Mouse (Mus musculus) liver, embryonic 16.5 days (tissue): ENCODE measurements at regions not wholly inside any gene's neighbourhood (a gene's known extent, or its start where the extent isn't known, plus 50 kb on each side); places are given as distances from the start of the nearest gene placed in this dataset.

Experiments used
- ATAC-seq: fragments of 200-750 bp; cut with Nextera tagmentation; 2 replicates; pipeline ENCODE4 v1.8.0; 2017; ENCODE audit warnings: low read depth, mild to moderate bottlenecking, moderate number of reproducible peaks, moderate library complexity
- H3K27ac ChIP-seq: fragments of 300-500 bp; sonication (generic); 2 replicates; pipeline ENCODE4 v1.5.1; 2014; ENCODE audit warnings: mild to moderate bottlenecking, low read length
- H3K27me3 ChIP-seq: fragments of 300-500 bp; sonication (generic); 2 replicates; pipeline ENCODE4 v1.6.1; 2014; ENCODE audit warnings: low read depth, low read length, mixed read lengths; ENCODE audit not compliant: control insufficient read depth, insufficient read depth
- H3K36me3 ChIP-seq: fragments of 300-500 bp; sonication (generic); 2 replicates; pipeline ENCODE4 v1.6.1; 2014; ENCODE audit warnings: mild to moderate bottlenecking; ENCODE audit not compliant: control insufficient read depth, insufficient read depth
- H3K4me1 ChIP-seq: fragments of 300-500 bp; sonication (generic); 2 replicates; pipeline ENCODE4 v1.6.1; 2014; ENCODE audit warnings: low read depth, low read length, mixed read lengths; ENCODE audit not compliant: control insufficient read depth
- H3K4me2 ChIP-seq: fragments of 300-500 bp; sonication (generic); 2 replicates; pipeline ENCODE4 v1.6.1; 2014; ENCODE audit warnings: low read depth, low read length, mixed read lengths
- H3K4me3 ChIP-seq: fragments of 300-500 bp; sonication (generic); 2 replicates; pipeline ENCODE4 v1.5.1; 2014; ENCODE audit warnings: low read depth, mild to moderate bottlenecking, low read length
- H3K9ac ChIP-seq: fragments of 300-500 bp; sonication (generic); 2 replicates; pipeline ENCODE4 v1.6.1; 2014; ENCODE audit warnings: low read depth, low read length
- H3K9me3 ChIP-seq: fragments of 300-500 bp; sonication (generic); replicated peaks from 2 replicates; pipeline ENCODE4 v1.6.1; 2016; ENCODE audit warnings: low read length; ENCODE audit not compliant: control insufficient read depth
- WGBS: fragments of 180-500 bp; shearing (Covaris S2); extraction: QIAGEN DNeasy Blood & Tissue Kit; methylation state at CpG from one replicate; pipeline ENCODE4 v1.1.7; 2014; ENCODE audit not compliant: insufficient replicate concordance; 5-methylcytosine and 5-hydroxymethylcytosine counted together

DNA sequence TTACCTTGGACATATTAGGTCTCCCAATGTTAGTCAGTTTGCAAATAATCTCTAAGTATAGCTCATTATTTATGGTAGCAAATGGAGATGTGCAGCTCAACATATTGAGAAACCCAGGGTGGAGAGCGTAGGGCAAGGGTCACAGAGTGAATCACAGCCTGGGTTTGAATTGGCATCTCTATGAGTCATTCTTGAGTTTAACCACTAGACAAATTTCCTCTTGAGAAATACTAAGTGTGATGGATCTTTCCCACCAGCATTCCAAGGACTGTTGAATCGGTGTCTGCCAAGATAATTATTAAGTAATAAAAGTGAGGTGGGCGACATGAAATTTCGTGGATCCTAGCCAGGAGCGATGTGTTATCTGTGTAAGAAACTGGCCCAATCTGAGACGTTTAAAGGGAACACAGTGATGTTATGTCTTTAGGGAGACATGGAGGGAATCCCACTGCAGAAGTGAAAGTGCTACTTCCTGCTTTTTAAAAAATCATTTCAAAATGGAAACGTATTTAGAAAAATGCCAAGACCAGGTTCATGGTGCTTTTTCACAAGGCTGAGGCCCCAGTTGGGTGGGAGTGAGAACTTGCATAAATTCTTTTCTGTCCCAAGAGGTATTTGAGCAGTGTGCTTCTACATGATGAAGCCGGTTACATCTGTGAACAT is 251.3 kb upstream of the Ptger4 start:
- H3K27me3 ChIP-seq, result no peaks in the 10 kb centered on the region
- WGBS, result 66% methylated on average over 8 of the region's 8 CpGs

DNA sequence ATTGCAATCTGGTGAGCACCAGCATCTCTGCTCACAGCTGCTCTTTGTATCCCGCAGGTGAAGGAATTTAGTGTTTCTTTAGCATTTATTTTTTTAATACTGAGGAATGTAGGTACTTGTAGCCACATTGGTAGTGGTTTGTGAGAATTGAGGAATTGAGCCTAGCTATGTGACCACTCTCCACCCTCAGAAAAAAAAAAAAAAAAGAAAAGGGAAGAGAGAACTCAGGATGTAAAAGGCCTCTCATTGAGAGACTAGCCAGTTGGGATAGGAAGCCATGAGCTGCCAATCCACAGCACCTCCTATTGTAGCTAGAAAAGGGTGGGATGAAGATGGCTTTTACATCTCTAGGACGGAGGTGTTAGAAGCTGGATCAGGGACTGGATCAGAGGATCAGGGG is 252.0 kb upstream of the Ptger4 start:
- Histone ChIP-seq H3K9me3 (no peaks in the 10 kb centered on the region), H3K4me3 (no peak overlapping the region), H3K36me3 (no peaks in the 10 kb centered on the region), H3K9ac (no peak overlapping the region), H3K27me3 (no peaks in the 10 kb centered on the region), H3K4me1 (no peaks in the 10 kb centered on the region), H3K4me2 (no peak overlapping the region), H3K27ac (no peak overlapping the region)
- no peak for ATAC-seq
- WGBS, result 59% methylated on average over 2 of the region's 2 CpGs

More for the DNA sequence above, 251.3 kb upstream of the Ptger4 start:
- H3K4me3 ChIP-seq, result no peak overlapping the region
- no peak for ATAC-seq
- no peaks in the 10 kb centered on the region for H3K9me3 ChIP-seq
- H3K4me2 ChIP-seq, result no peak overlapping the region
- no peaks in the 10 kb centered on the region for H3K36me3 ChIP-seq
- no peaks in the 10 kb centered on the region for H3K4me1 ChIP-seq
- H3K9ac ChIP-seq, result no peak overlapping the region
- H3K27ac ChIP-seq, result no peak overlapping the region

DNA sequence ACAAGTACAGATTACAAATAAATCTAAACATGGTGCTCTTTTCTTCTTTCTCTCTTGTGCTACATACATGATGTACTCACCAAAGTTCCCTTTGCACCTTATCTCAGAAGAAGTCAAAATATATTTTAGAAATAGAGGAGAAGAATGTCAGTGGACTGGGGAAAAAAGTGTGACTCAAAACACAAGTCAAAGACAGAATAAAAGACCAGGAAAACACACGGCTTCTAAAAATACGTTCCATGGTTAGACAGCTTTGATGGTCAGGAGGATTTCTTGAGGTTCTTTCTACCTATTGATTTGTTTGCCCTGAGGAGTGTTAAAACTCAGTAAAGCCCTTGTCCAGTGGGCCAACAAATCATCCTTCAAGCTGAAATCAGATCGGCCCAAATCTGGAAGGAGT is 260.5 kb upstream of the Ptger4 start:
- 74% methylated on average over 3 of the region's 3 CpGs for WGBS
- no peaks in the 10 kb centered on the region for H3K9me3 ChIP-seq
- no peaks in the 10 kb centered on the region for H3K4me1 ChIP-seq
- H3K4me2 ChIP-seq, result no peak overlapping the region
- H3K27ac ChIP-seq, result no peak overlapping the region
- ATAC-seq, result no peak
- no peak overlapping the region for H3K9ac ChIP-seq
- no peaks in the 10 kb centered on the region for H3K36me3 ChIP-seq
- H3K4me3 ChIP-seq, result no peak overlapping the region
- no peaks in the 10 kb centered on the region for H3K27me3 ChIP-seq

DNA sequence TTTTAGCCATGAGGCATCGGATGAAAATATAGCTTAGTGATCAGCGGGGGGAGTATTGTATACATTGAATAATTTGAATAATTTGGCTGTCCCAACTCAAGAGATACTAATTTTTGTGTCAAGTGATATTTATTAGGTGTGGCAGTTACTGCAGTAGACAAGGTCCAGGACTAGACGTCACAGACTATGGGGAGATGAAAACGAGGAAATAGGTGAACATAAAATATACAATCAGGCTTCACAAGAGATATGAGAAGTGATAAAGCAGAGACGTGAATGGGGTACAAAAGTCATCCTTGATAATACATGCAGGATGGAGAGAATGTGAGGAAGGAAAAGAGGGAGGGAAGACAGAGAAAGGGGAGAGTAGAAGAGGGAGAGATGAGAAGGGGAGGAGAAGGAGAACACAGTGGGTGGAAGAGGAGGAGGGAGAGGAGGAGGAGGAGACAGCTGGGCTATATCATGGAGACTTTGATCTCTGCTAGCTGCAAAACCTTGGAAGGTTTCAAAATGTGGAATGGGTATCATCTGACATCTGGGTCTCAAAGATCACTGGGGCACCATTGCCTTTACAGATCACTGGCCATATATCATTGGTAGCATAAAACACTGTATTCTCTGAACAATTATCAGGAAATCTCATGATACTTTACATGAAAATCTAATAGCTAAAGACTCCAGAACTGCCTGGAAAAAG is 263.0 kb upstream of the Ptger4 start:
- Histone ChIP-seq H3K4me3 (no peak overlapping the region), H3K27me3 (no peaks in the 10 kb centered on the region), H3K4me2 (no peak overlapping the region), H3K9ac (no peak overlapping the region), H3K4me1 (no peaks in the 10 kb centered on the region), H3K27ac (no peak overlapping the region), H3K9me3 (no peaks in the 10 kb centered on the region), H3K36me3 (no peaks in the 10 kb centered on the region)
- no peak for ATAC-seq
- WGBS, result 60% methylated on average over 5 of the region's 5 CpGs

DNA sequence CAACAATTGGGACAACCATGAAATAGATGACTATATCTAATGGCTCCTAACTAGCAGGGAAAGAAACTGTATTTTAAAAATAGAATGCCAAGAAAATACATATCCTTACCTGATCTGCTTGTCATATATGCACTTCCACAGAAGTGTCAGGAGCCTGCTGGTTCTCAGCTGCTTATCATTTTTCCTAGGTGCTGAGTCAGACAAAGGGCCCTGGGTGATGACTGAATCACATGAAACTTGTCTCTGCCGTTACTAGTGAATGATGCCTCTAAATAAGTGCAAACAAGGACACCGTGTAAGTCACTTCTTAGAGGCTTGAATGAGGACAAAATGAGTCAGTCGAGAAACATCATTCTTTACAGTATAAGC is 263.5 kb upstream of the Ptger4 start:
- Histone ChIP-seq H3K27ac (no peak overlapping the region), H3K27me3 (no peaks in the 10 kb centered on the region), H3K4me1 (no peaks in the 10 kb centered on the region), H3K4me2 (no peak overlapping the region), H3K4me3 (no peak overlapping the region), H3K9me3 (no peaks in the 10 kb centered on the region), H3K9ac (no peak overlapping the region), H3K36me3 (no peaks in the 10 kb centered on the region)
- ATAC-seq, result no peak
- WGBS, result 60% methylated on average over 3 of the region's 3 CpGs

DNA sequence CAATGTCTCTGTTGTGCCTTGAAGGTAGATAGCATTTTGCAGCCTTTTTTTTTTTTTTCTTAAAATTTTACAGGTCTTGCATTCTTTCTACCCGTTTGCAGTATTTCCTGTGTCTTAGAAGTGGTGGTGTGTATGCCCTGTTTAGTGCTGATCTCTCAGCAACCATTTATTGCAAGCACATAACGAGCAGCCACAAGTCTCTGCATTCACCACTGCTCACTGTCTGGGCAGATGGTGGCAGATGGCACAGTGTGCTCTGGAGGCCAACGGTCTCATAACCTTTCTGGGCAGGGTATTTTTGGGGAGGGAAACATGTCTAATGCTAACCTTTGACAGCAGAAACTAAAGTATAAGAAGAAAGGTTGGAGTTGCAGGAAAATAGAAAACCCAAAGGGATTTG is 266.1 kb upstream of the Ptger4 start:
- H3K27ac ChIP-seq, result no peak overlapping the region
- H3K27me3 ChIP-seq, result no peaks in the 10 kb centered on the region
- H3K9me3 ChIP-seq, result no peaks in the 10 kb centered on the region
- no peak overlapping the region for H3K9ac ChIP-seq
- ATAC-seq, result no peak
- 36% methylated on average over 3 of the region's 3 CpGs for WGBS
- H3K4me3 ChIP-seq, result no peak overlapping the region
- H3K36me3 ChIP-seq, result no peaks in the 10 kb centered on the region
- no peaks in the 10 kb centered on the region for H3K4me1 ChIP-seq
- H3K4me2 ChIP-seq, result no peak overlapping the region

DNA sequence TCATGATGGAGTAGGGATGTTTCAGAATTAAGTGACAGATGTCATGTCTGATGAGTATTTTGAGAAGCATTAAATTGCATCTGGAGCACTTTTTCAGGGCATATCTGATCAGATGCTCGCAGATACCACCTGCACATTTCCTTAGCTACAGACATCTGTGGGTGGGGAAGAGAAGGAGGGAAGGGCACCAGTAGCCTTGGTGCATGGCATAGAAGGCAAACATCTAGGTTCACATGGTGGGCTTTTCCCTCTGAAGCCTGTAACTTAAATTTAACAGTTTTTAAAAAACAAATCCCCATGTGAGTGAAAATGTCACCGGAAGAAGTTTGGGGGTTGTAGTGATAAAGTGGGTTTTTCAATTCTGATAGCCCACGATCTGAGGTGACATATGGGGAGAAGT is 267.1 kb upstream of the Ptger4 start:
- H3K27ac ChIP-seq, result no peak overlapping the region
- no peak for ATAC-seq
- H3K4me2 ChIP-seq, result no peak overlapping the region
- H3K4me3 ChIP-seq, result no peak overlapping the region
- 34% methylated on average over 3 of the region's 3 CpGs for WGBS
- no peaks in the 10 kb centered on the region for H3K9me3 ChIP-seq
- H3K27me3 ChIP-seq, result no peaks in the 10 kb centered on the region
- no peak overlapping the region for H3K9ac ChIP-seq
- H3K36me3 ChIP-seq, result no peaks in the 10 kb centered on the region
- no peaks in the 10 kb centered on the region for H3K4me1 ChIP-seq

DNA sequence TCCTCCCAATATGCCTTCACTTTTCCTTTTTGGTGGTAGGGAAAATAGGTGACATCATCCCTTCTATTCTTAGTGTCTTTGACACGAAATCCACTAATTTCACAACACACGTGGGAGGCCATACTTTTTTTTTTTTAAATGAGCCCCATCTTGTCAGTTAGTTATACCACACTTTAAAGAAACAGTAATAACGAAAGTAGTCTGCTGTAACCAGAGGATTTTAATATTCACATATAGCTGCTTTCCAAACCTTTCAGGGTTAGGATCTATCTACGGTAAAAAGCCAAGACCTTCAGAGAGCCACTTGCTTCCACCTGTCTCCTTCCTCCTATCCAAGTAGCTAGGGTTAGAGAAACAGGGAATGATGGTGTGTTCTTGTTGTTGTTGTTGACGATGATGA is 268.6 kb upstream of the Ptger4 start:
- Histone ChIP-seq H3K4me2 (no peak overlapping the region), H3K27ac (no peak overlapping the region), H3K36me3 (no peaks in the 10 kb centered on the region), H3K4me1 (no peaks in the 10 kb centered on the region; the same call in 1 of the 2 replicates), H3K9me3 (no peaks in the 10 kb centered on the region), H3K4me3 (no peak overlapping the region), H3K27me3 (no peaks in the 10 kb centered on the region), H3K9ac (no peak overlapping the region)
- 58% methylated on average over 5 of the region's 5 CpGs for WGBS
- ATAC-seq, result no peak

DNA sequence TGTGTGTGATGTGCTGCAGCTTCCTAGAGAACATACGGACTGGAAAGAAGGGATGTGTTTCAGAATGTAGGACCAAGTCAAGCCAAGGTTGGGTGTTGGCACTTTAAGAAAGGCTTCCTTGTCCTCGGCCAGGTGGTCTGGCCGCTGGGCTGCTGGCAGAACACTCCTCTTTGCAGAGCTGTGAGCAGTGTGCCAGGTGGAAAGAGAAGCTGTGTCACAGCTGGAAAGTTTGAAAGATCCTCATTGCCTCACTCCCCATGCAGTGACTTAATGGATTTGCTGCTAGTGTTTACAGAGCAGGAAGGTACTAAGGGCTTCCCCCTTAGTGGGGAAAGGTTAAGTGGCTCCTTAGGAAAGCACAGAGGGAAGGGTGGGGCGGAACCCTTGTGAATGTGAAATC is 269.2 kb upstream of the Ptger4 start:
- Histone ChIP-seq H3K27me3 (no peaks in the 10 kb centered on the region), H3K9me3 (no peaks in the 10 kb centered on the region), H3K4me2 (no peak overlapping the region), H3K9ac (no peak overlapping the region), H3K36me3 (no peaks in the 10 kb centered on the region), H3K4me1 (no peaks in the 10 kb centered on the region; the same call in 1 of the 2 replicates), H3K4me3 (no peak overlapping the region), H3K27ac (no peak overlapping the region)
- WGBS, result 54% methylated on average over 4 of the region's 4 CpGs
- ATAC-seq, result no peak
